Mouse (Mus musculus) liver, embryonic 15.5 days (tissue): Measurements from ENCODE around the gene Slc6a19. TPM values are rescaled to one million over a fixed set of nuclear protein-coding genes. Genes with fewer than 3 reads are reported as not detected.
"Not testable (repeated sequence)": the region's sequence is repeated elsewhere in the genome, so short reads cannot be mapped to it uniquely, and the experiment has no call there.

ENCODE experiments used
- ATAC-seq: fragments of 200-750 bp; cut with Nextera tagmentation; 2 replicates; pipeline ENCODE4 v1.8.0; 2017; ENCODE audit warnings: moderate number of reproducible peaks, mild to moderate bottlenecking, moderate library complexity; ENCODE audit not compliant: insufficient read depth
- H3K27ac ChIP-seq: fragments of 300-500 bp; sonication (generic); replicated peaks from 2 replicates; pipeline ENCODE4 v1.5.1; 2015; ENCODE audit warnings: mild to moderate bottlenecking, inconsistent platforms
- H3K27me3 ChIP-seq: fragments of 300-500 bp; sonication (generic); 2 replicates; pipeline ENCODE4 v1.6.1; 2015; ENCODE audit warnings: mild to moderate bottlenecking, inconsistent platforms
- H3K36me3 ChIP-seq: fragments of 300-500 bp; sonication (generic); replicated peaks from 2 replicates; pipeline ENCODE4 v1.6.1; 2015; ENCODE audit warnings: moderate library complexity, mild to moderate bottlenecking, inconsistent platforms
- H3K4me1 ChIP-seq: fragments of 300-500 bp; sonication (generic); replicated peaks from 2 replicates; pipeline ENCODE4 v1.6.1; 2015; ENCODE audit warnings: inconsistent platforms
- H3K4me2 ChIP-seq: fragments of 300-500 bp; sonication (generic); 2 replicates; pipeline ENCODE4 v1.6.1; 2015; ENCODE audit warnings: moderate library complexity, mild to moderate bottlenecking, inconsistent platforms
- H3K4me3 ChIP-seq: fragments of 300-500 bp; sonication (generic); replicated peaks from 2 replicates; pipeline ENCODE4 v1.5.1; 2015; ENCODE audit warnings: mild to moderate bottlenecking, inconsistent platforms
- H3K9ac ChIP-seq: fragments of 300-500 bp; sonication (generic); 2 replicates; pipeline ENCODE4 v1.6.1; 2015; ENCODE audit warnings: moderate library complexity, mild to moderate bottlenecking, inconsistent platforms
- H3K9me3 ChIP-seq: fragments of 300-500 bp; sonication (generic); replicated peaks from 2 replicates; pipeline ENCODE4 v1.6.1; 2016; ENCODE audit warnings: inconsistent platforms
- WGBS: fragments of 180-500 bp; shearing (Covaris S2); methylation state at CpG from one replicate; pipeline ENCODE4 v1.1.7; 2015; ENCODE audit warnings: mixed read lengths; ENCODE audit not compliant: insufficient replicate concordance; 5-methylcytosine and 5-hydroxymethylcytosine counted together
- polyA plus RNA-seq: library from polyadenylated mRNA; unstranded; fragments of >200 nt; fragmentation: Nextera tagmentation; extraction: Ambion mirVana; gene quantifications from 2 replicates; pipeline ENCODE4 v1.2.1, GENCODE M21; 2015

The Slc6a19 gene
- polyA plus RNA-seq, 1 experiment from 2014 or later: 1.0 TPM

DNA sequence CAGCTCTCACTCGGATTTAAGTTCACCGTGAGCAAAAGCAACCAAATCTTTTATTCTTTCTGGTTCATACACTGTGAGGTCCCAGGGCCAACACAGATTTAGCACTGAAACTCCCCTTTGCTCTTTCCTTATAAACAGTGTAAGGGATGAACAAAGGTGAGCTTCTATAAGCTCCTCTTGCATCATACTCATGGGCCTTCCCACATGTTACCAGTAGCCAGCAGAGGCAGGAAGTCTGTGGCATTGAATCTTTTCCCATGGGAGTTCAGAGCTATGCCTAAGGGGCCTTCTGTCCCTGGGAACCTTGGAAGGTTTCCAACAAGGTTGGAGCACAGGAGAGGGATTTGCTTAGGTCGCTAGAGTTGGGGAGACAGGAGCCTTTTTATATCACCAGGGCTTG, 7.6 kb upstream of the Slc6a19 start:
- no peaks in the 10 kb centered on the region for H3K27me3 ChIP-seq
- 57% methylated on average over 3 of the region's 3 CpGs for WGBS
- no peak for ATAC-seq
- H3K4me1 ChIP-seq: 0 out of 2 replicates have a peak, but pooled peaks cover 4% of the 10 kb centered on the region
- no peak overlapping the region for H3K4me2 ChIP-seq
- H3K9ac ChIP-seq: no peak overlapping the region
- H3K27ac ChIP-seq: no peak overlapping the region
- H3K9me3 ChIP-seq: no peaks in the 10 kb centered on the region
- H3K4me3 ChIP-seq: no peak overlapping the region
- H3K36me3 ChIP-seq: no peaks in the 10 kb centered on the region

DNA sequence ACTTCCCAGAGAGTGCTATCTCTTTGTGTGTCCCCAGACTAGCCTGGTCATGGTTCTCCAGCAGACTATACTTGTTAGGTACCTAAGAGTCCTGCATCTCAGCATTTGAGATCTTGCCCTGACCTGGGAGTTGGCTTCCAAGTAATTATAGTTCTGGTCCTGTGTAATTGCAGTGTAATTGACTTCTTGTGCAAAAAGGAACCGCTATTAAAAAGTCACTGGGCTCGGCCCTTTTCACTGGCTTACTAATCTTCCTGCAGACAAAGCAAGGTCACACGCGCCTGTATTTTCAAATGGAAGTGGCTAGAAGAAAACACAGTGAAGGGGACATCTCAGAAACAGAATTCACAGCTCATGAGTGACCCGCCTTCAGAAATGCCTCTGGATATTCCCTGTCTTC, 7.1 kb upstream of the Slc6a19 start:
- ATAC-seq: no peak
- Histone ChIP-seq H3K4me1 (0 out of 2 replicates have a peak, but pooled peaks cover 4% of the 10 kb centered on the region), H3K9me3 (no peaks in the 10 kb centered on the region), H3K4me3 (no peak overlapping the region), H3K27ac (no peak overlapping the region), H3K27me3 (no peaks in the 10 kb centered on the region), H3K4me2 (no peak overlapping the region), H3K36me3 (no peaks in the 10 kb centered on the region), H3K9ac (no peak overlapping the region)
- 65% methylated on average over 5 of the region's 5 CpGs for WGBS

DNA sequence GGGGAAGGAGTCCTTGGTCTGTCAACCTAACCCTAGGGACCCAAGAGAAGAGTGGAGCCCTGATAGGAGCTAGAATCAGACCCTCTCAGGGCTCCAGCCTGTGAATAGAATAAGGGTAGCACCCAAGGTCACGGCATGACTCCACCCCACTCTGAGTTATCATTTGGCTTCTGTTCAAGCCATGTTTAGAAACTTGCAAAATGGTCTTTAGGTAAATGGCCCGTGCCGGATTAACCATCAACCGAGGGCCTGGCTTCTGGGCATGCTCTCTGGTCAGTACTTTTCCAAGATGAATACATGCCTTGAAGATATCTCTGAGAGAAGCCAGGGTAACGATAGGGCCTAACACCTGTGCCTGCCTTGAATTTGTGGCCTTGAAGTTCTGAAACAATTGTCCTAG, 6.6 kb upstream of the Slc6a19 start:
- Histone ChIP-seq H3K4me3 (no peak overlapping the region), H3K27ac (no peak overlapping the region), H3K9me3 (no peaks in the 10 kb centered on the region), H3K27me3 (no peaks in the 10 kb centered on the region), H3K36me3 (no peaks in the 10 kb centered on the region), H3K4me1 (0 out of 2 replicates have a peak, but pooled peaks cover 4% of the 10 kb centered on the region), H3K4me2 (no peak overlapping the region), H3K9ac (no peak overlapping the region)
- no peak for ATAC-seq
- 64% methylated on average over 5 of the region's 5 CpGs for WGBS

DNA sequence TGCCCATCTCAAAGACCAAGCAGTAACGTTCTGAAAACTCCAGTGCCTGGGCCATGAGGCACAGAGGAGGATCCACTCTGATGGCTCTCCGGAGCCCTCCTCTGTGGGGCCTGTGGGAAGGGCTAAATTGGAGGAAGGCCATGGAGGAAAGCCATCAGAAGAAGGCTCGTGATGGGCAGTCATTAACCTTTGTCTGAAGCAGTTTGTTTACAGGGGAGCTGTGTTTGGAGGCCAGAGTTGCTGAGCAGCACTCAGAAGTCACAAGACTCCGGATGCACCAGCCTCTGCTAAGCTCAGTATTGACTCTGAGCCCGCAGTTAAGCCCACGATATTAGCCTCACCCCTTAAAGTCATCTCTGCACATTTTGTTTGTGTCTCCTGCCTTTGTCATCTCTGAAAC, 4.8 kb upstream of the Slc6a19 start:
- 42% methylated on average over 6 of the region's 6 CpGs for WGBS
- no peak overlapping the region for H3K9ac ChIP-seq
- H3K27ac ChIP-seq: no peak overlapping the region
- H3K9me3 ChIP-seq: no peaks in the 10 kb centered on the region
- no peaks in the 10 kb centered on the region for H3K27me3 ChIP-seq
- 0 out of 2 replicates have a peak, but pooled peaks cover 4% of the 10 kb centered on the region for H3K4me1 ChIP-seq
- ATAC-seq: no peak
- H3K4me2 ChIP-seq: no peak overlapping the region
- H3K4me3 ChIP-seq: no peak overlapping the region
- no peaks in the 10 kb centered on the region for H3K36me3 ChIP-seq

DNA sequence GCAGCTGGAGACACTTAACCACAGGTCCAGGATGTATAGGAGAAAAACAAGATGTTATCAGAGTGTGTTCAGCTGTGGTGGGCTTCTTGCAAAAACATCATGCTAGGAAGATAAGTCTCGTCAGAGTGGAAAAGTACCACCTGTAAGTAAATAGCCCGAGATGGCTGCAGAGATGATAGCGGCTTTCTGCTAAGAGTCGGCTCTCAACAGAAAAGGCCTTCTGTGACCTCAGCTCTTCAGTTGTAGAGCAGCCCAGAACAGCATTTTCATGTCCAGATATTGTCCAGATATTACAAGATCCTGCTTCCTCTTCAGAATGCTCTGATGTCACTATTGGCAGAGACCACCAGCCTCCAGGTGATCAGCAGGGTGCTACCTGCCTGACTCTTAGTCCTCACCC, 1.2 kb downstream of the Slc6a19 start:
- H3K4me2 ChIP-seq, H3K9ac ChIP-seq, ATAC-seq, H3K27me3 ChIP-seq, H3K4me1 ChIP-seq, H3K9me3 ChIP-seq, H3K27ac ChIP-seq, H3K36me3 ChIP-seq, H3K4me3 ChIP-seq: not testable (repeated sequence)
- WGBS: 26% methylated on average over 4 of the region's 4 CpGs

DNA sequence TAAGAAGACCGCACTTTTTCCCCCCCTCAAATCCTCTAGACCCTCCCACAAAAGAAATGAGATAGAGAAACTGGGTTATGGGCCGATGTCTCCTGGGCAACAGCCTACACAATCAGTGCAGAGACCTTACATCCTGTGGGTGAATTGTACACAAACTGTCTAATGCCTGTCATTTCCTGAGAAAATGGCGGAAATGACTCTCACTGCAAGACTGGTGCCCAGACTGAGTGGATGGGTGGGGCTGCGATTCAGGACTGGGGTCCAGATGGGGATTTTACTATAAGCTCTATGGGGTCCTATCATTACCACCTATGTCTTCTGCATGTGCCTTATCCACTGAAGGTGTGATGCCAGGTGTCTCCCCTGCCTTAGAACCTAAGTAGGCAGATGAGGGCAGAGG, 1.9 kb downstream of the Slc6a19 start:
- WGBS: 41% methylated on average over 4 of the region's 4 CpGs
- H3K27ac ChIP-seq: no peak overlapping the region
- ATAC-seq: no peak

DNA sequence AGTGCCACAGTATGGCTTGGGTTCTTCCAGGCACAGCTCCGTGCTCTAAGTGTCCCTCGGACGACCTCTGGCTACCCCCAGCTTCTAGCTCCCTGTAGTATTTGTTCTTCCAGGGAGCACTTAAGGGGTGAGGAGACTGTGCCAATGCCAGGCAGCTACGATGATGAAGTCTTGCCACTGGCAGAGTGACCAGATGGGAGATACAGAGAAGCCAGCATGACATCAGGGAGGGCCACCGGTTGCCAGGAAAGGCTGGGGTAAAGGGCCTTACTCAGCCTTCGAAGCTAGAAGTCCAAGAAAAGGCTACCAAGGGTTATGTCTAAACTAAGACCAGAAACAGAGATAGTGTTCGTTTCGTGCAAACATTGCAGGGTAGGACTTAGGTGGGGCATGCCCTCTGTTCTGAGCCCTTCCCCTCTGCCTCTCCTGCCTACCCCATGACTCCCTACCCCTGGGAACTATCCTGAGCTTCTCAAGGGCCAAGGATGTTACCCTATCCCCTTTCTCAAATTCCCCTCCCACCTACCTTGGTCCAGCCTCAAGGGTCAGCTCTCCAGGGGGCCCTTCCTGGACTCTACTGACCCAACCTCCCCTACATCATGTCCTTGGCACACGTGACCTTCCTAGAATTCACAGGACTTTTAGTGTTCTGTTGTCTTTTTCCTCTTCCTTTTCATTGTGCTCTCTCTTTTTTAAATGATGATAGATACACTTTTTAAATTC, 3.3 kb downstream of the Slc6a19 start:
- no peak overlapping the region for H3K27ac ChIP-seq
- H3K4me2 ChIP-seq: no peak overlapping the region
- H3K4me1 ChIP-seq: no peaks in the 10 kb centered on the region; the same call in 1 of the 2 replicates
- 60% methylated on average over 9 of the region's 9 CpGs for WGBS
- no peak overlapping the region for H3K9ac ChIP-seq
- H3K4me3 ChIP-seq: no peak overlapping the region
- no peak for ATAC-seq
- H3K27me3 ChIP-seq: no peaks in the 10 kb centered on the region
- H3K36me3 ChIP-seq: no peaks in the 10 kb centered on the region
- no peaks in the 10 kb centered on the region for H3K9me3 ChIP-seq

More for the DNA sequence above, 1.9 kb downstream of the Slc6a19 start:
- Histone ChIP-seq H3K9ac (no peak overlapping the region), H3K4me2 (no peak overlapping the region), H3K4me3 (no peak overlapping the region), H3K36me3 (no peaks in the 10 kb centered on the region), H3K9me3 (no peaks in the 10 kb centered on the region), H3K4me1 (no peaks in the 10 kb centered on the region), H3K27me3 (no peaks in the 10 kb centered on the region)

DNA sequence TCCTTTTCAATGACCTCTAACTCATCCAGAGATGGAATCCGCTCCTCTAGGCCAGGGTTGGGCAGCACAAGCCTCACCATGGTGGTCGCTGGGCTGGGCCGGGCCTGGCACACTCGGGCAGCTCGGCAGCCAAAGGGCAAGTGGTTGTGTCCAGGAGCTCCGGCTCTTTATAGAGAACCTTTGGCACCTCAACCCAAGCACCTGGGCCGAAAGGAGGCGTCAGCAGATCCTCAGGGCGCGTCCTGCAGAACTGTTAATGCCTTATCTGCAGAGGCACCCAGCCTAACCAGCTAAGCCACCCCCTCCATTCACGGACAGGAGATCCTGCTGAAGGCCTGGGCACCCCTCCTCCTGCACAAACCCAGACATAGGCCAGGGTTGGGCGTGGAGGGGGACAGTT, 4.1 kb downstream of the Slc6a19 start:
- no peaks in the 10 kb centered on the region; the same call in 1 of the 2 replicates for H3K4me1 ChIP-seq
- H3K9ac ChIP-seq: no peak overlapping the region
- H3K4me3 ChIP-seq: no peak overlapping the region
- no peaks in the 10 kb centered on the region for H3K27me3 ChIP-seq
- no peak overlapping the region for H3K4me2 ChIP-seq
- no peaks in the 10 kb centered on the region for H3K9me3 ChIP-seq
- ATAC-seq: no peak
- 62% methylated on average over 12 of the region's 12 CpGs for WGBS
- H3K27ac ChIP-seq: no peak overlapping the region
- H3K36me3 ChIP-seq: no peaks in the 10 kb centered on the region

DNA sequence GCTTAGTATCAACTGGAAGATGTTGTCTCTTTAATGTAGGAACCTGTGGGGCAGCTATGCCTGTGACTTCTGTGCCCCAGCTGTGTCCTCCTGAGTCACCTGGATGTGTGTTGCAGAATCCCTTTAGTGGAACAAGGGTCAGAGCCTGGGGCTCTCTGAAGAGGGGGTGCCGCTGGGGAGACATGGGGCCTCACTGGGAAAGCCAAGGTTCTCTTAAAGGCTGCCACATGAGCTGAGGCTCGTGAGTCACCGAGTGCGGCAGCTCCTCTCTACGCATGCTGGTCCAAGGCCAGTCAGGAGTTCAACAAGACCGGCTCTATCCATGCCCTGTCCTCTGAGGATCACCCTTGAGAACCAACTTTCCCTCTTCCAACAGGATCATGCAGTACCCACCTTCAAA, 5.0 kb downstream of the Slc6a19 start:
- Histone ChIP-seq H3K4me2 (no peak overlapping the region), H3K9me3 (no peaks in the 10 kb centered on the region), H3K4me1 (no peaks in the 10 kb centered on the region; the same call in 1 of the 2 replicates), H3K36me3 (no peaks in the 10 kb centered on the region), H3K27ac (no peak overlapping the region), H3K4me3 (no peak overlapping the region), H3K27me3 (no peaks in the 10 kb centered on the region), H3K9ac (no peak overlapping the region)
- 70% methylated on average over 6 of the region's 6 CpGs for WGBS
- ATAC-seq: no peak

DNA sequence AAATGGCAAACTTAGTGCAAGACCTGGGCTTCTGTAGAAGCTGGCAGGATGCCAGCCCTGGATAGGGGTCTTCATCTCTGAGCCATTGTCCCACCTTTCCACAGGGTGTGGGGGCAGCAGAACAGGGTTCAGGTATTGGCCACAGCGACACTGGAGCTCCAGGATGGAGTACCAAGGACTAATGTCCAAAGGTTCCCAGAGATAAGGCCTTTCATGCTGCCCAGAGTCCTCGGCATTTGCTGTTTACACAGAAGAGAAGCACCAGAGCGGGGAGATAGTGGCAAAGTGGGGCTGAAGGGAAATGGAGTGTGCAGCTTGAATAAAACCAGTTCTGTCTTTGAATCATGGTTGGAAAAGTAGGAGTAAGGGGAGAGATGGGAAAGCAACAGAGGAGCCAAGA, 8.1 kb downstream of the Slc6a19 start:
- no peak overlapping the region for H3K9ac ChIP-seq
- H3K4me1 ChIP-seq: no peaks in the 10 kb centered on the region; the same call in 1 of the 2 replicates
- H3K27me3 ChIP-seq: no peaks in the 10 kb centered on the region
- H3K4me2 ChIP-seq: no peak overlapping the region
- no peak for ATAC-seq
- H3K36me3 ChIP-seq: no peaks in the 10 kb centered on the region
- no peak overlapping the region for H3K4me3 ChIP-seq
- WGBS: 42% methylated on average over 3 of the region's 3 CpGs
- no peaks in the 10 kb centered on the region for H3K9me3 ChIP-seq
- H3K27ac ChIP-seq: no peak overlapping the region

DNA sequence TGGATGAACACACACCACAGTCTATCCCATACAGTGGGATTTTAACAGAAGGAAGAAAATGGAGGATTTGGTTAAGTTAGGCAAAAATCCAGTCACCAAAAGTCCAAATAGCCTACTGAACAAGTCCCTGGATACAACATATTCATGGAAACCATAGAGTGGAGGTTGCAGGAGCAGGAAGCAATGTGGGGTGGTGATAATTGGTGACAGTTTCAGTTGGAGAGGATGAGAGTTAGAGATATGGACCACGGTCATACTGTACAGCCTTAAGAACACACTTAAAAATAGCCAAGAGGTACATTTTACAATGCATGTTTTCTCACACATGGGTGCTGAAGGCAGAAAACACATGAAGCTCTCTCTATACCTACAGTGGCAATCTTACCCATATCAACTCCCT, 9.7 kb downstream of the Slc6a19 start:
- no peaks in the 10 kb centered on the region; the same call in 1 of the 2 replicates for H3K4me1 ChIP-seq
- no peak overlapping the region for H3K9ac ChIP-seq
- no peaks in the 10 kb centered on the region for H3K36me3 ChIP-seq
- H3K27ac ChIP-seq: no peak overlapping the region
- WGBS: 23% methylated on average over 1 of the region's 1 CpGs
- H3K9me3 ChIP-seq: no peaks in the 10 kb centered on the region
- H3K4me2 ChIP-seq: no peak overlapping the region
- no peak overlapping the region for H3K4me3 ChIP-seq
- no peak for ATAC-seq
- H3K27me3 ChIP-seq: no peaks in the 10 kb centered on the region

DNA sequence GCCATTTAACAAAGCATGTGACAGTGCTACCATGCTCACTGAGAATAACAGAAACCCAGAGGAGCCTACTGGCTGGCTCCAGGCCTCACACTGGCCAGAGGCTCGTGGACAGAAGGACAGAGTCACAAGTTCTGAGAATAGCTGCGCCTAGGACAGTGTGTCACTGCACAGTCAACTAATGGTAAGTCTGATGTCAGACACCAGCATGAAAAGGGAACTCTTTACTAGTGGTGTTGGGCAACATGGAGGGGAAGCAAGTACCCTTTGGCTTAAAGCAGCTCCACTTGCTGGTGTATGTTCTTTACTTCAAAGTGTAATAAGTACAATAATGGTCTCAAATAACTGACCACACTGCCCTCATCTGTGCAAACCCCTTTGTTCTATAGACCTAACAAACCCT, 11.3 kb downstream of the Slc6a19 start:
- Histone ChIP-seq H3K4me3 (no peak overlapping the region), H3K9me3 (no peaks in the 10 kb centered on the region), H3K36me3 (no peaks in the 10 kb centered on the region), H3K27me3 (no peaks in the 10 kb centered on the region), H3K27ac (no peak overlapping the region), H3K4me2 (no peak overlapping the region), H3K9ac (no peak overlapping the region), H3K4me1 (no peaks in the 10 kb centered on the region; the same call in 1 of the 2 replicates)
- 47% methylated on average over 2 of the region's 2 CpGs for WGBS
- no peak for ATAC-seq
